Mouse (Mus musculus): Measurements from ENCODE around the gene Zfp57. TPM values are rescaled to one million over a fixed set of nuclear protein-coding genes. Genes with fewer than 3 reads are reported as not detected.

Zfp57 gene
- polyA plus RNA-seq, 1 experiment = not detected

- 75% methylated on average over 3 of the region's 3 CpGs for WGBS
- Histone ChIP-seq H3K4me3 (ENCODE audit: insufficient read depth, low read depth, low read length) (no peak overlapping the region), H3K27ac (ENCODE audit: insufficient read depth, low read depth, low read length) (no peak overlapping the region), H3K4me1 (ENCODE audit: control insufficient read depth, insufficient read depth, low read length) (peaks cover 4% of the 10 kb centered on the region; the same call in 1 of the 2 replicates)
- no peak for TF ChIP-seq CTCF (IDR thresholded peaks at IDR 0.05; ENCODE audit: insufficient read depth, low read depth, low read length)
- TF ChIP-seq POLR2A (IDR thresholded peaks at IDR 0.05; ENCODE audit: insufficient read depth, low read depth, low read length) = no peak
These were observed 8.4 kb upstream of the Zfp57 start for GRCm38 (mm10) chr17:36992336-36993104.

- Histone ChIP-seq H3K4me1 (ENCODE audit: control insufficient read depth, insufficient read depth, low read length) (no peaks in the 10 kb centered on the region), H3K4me3 (ENCODE audit: insufficient read depth, low read depth, low read length) (no peak overlapping the region), H3K27ac (ENCODE audit: insufficient read depth, low read depth, low read length) (no peak overlapping the region)
- 95% methylated on average over 4 of the region's 4 CpGs for WGBS
- no peak for TF ChIP-seq CTCF (IDR thresholded peaks at IDR 0.05; ENCODE audit: insufficient read depth, low read depth, low read length)
- TF ChIP-seq POLR2A (IDR thresholded peaks at IDR 0.05; ENCODE audit: insufficient read depth, low read depth, low read length) = no peak
These were observed 7.1 kb upstream of the Zfp57 start for GRCm38 (mm10) chr17:36993770-36994325.

GRCm38 (mm10) chr17:36994528-36994927 lies 6.4 kb upstream of the Zfp57 start:
- Histone ChIP-seq H3K4me1 (ENCODE audit: control insufficient read depth, insufficient read depth, low read length) (no peaks in the 10 kb centered on the region), H3K27ac (ENCODE audit: insufficient read depth, low read depth, low read length) (no peak overlapping the region), H3K4me3 (ENCODE audit: insufficient read depth, low read depth, low read length) (no peak overlapping the region)
- 90% methylated on average over 2 of the region's 2 CpGs for WGBS
- no peak for TF ChIP-seq CTCF (IDR thresholded peaks at IDR 0.05; ENCODE audit: insufficient read depth, low read depth, low read length)
- no peak for TF ChIP-seq POLR2A (IDR thresholded peaks at IDR 0.05; ENCODE audit: insufficient read depth, low read depth, low read length)

- 64% methylated on average over 3 of the region's 3 CpGs for WGBS
- no peak overlapping the region for H3K4me3 ChIP-seq (ENCODE audit: insufficient read depth, low read depth, low read length)
- TF ChIP-seq CTCF (IDR thresholded peaks at IDR 0.05; ENCODE audit: insufficient read depth, low read depth, low read length) = no peak
- no peak for TF ChIP-seq POLR2A (IDR thresholded peaks at IDR 0.05; ENCODE audit: insufficient read depth, low read depth, low read length)
- H3K4me1 ChIP-seq (ENCODE audit: control insufficient read depth, insufficient read depth, low read length) = no peaks in the 10 kb centered on the region
- no peak overlapping the region for H3K27ac ChIP-seq (ENCODE audit: insufficient read depth, low read depth, low read length)
These were observed 5.5 kb upstream of the Zfp57 start for GRCm38 (mm10) chr17:36995448-36995847.

GRCm38 (mm10) chr17:36997033-36997735 lies 3.8 kb upstream of the Zfp57 start:
- no peaks in the 10 kb centered on the region for H3K4me1 ChIP-seq (ENCODE audit: control insufficient read depth, insufficient read depth, low read length)
- H3K27ac ChIP-seq (ENCODE audit: insufficient read depth, low read depth, low read length) = no peak overlapping the region
- 33% methylated on average over 7 of the region's 7 CpGs for WGBS
- no peak for TF ChIP-seq CTCF (IDR thresholded peaks at IDR 0.05; ENCODE audit: insufficient read depth, low read depth, low read length)
- TF ChIP-seq POLR2A (IDR thresholded peaks at IDR 0.05; ENCODE audit: insufficient read depth, low read depth, low read length) = no peak
- no peak overlapping the region for H3K4me3 ChIP-seq (ENCODE audit: insufficient read depth, low read depth, low read length)

GRCm38 (mm10) chr17:36998477-36998876 lies 2.5 kb upstream of the Zfp57 start:
- no peak overlapping the region for H3K27ac ChIP-seq (ENCODE audit: insufficient read depth, low read depth, low read length)
- peaks cover 8% of the 10 kb centered on the region for H3K4me1 ChIP-seq (ENCODE audit: control insufficient read depth, insufficient read depth, low read length)
- no peak for TF ChIP-seq CTCF (IDR thresholded peaks at IDR 0.05; ENCODE audit: insufficient read depth, low read depth, low read length)
- TF ChIP-seq POLR2A (IDR thresholded peaks at IDR 0.05; ENCODE audit: insufficient read depth, low read depth, low read length) = no peak
- H3K4me3 ChIP-seq (ENCODE audit: insufficient read depth, low read depth, low read length) = no peak overlapping the region
- WGBS = 86% methylated on average over 2 of the region's 2 CpGs

- Histone ChIP-seq H3K27ac (ENCODE audit: insufficient read depth, low read depth, low read length) (peak overlapping the region; percentile 75), H3K4me1 (ENCODE audit: control insufficient read depth, insufficient read depth, low read length) (peaks cover 8% of the 10 kb centered on the region), H3K4me3 (ENCODE audit: insufficient read depth, low read depth, low read length) (peak overlapping the region; percentile 63)
- WGBS = 1% methylated on average over 49 of the region's 49 CpGs
- TF ChIP-seq CTCF (IDR thresholded peaks at IDR 0.05; ENCODE audit: insufficient read depth, low read depth, low read length) (no peak), POLR2A (IDR thresholded peaks at IDR 0.05; ENCODE audit: insufficient read depth, low read depth, low read length) (no peak)
These were observed 1.7 kb downstream of the Zfp57 start for GRCm38 (mm10) chr17:37002364-37003330.

- TF ChIP-seq CTCF (IDR thresholded peaks at IDR 0.05; ENCODE audit: insufficient read depth, low read depth, low read length) (no peak), POLR2A (IDR thresholded peaks at IDR 0.05; ENCODE audit: insufficient read depth, low read depth, low read length) (no peak)
- 28% methylated on average over 4 of the region's 4 CpGs for WGBS
- Histone ChIP-seq H3K27ac (ENCODE audit: insufficient read depth, low read depth, low read length) (no peak overlapping the region), H3K4me3 (ENCODE audit: insufficient read depth, low read depth, low read length) (no peak overlapping the region; the same call in 1 of the 2 replicates), H3K4me1 (ENCODE audit: control insufficient read depth, insufficient read depth, low read length) (peaks cover 8% of the 10 kb centered on the region)
These were observed 2.4 kb downstream of the Zfp57 start for GRCm38 (mm10) chr17:37003366-37003765.
